Mouse (Mus musculus) limb, embryonic 13.5 days (tissue): ENCODE results near the gene Phldb3. TPM values are rescaled to one million over a fixed set of nuclear protein-coding genes. Genes with fewer than 3 reads are reported as not detected.

Source experiments
- ATAC-seq: fragments of 200-750 bp; cut with Nextera tagmentation; 2 replicates; pipeline ENCODE4 v1.8.0; 2017; ENCODE audit warnings: low read depth, moderate number of reproducible peaks, moderate TSS enrichment; ENCODE audit not compliant: low FRiP score
- H3K27ac ChIP-seq: fragments of 300-500 bp; sonication (generic); 2 replicates; pipeline ENCODE4 v1.5.1; 2015; ENCODE audit warnings: inconsistent platforms, mild to moderate bottlenecking, moderate library complexity
- H3K27me3 ChIP-seq: fragments of 300-500 bp; sonication (generic); 2 replicates; pipeline ENCODE4 v1.6.1; 2015; ENCODE audit warnings: mild to moderate bottlenecking, inconsistent platforms
- H3K36me3 ChIP-seq: fragments of 300-500 bp; sonication (generic); 2 replicates; pipeline ENCODE4 v1.6.1; 2015; ENCODE audit warnings: inconsistent platforms, mild to moderate bottlenecking, moderate library complexity
- H3K4me1 ChIP-seq: fragments of 300-500 bp; sonication (generic); 2 replicates; pipeline ENCODE4 v1.6.1; 2015; ENCODE audit warnings: inconsistent platforms
- H3K4me2 ChIP-seq: fragments of 300-500 bp; sonication (generic); replicated peaks from 2 replicates; pipeline ENCODE4 v1.6.1; 2015; ENCODE audit warnings: inconsistent platforms, mild to moderate bottlenecking, moderate library complexity
- H3K4me3 ChIP-seq: fragments of 300-500 bp; sonication (generic); 2 replicates; pipeline ENCODE4 v1.5.1; 2015; ENCODE audit warnings: moderate library complexity, mild to moderate bottlenecking, inconsistent platforms
- H3K9ac ChIP-seq: fragments of 300-500 bp; sonication (generic); 2 replicates; pipeline ENCODE4 v1.6.1; 2015; ENCODE audit warnings: mild to moderate bottlenecking, inconsistent platforms
- H3K9me3 ChIP-seq: fragments of 300-500 bp; sonication (generic); 2 replicates; pipeline ENCODE4 v1.6.1; 2016; ENCODE audit warnings: inconsistent platforms
- WGBS: fragments of 180-500 bp; shearing (Covaris S2); methylation state at CpG from one replicate; pipeline ENCODE4 v1.1.7; 2015; 5-methylcytosine and 5-hydroxymethylcytosine counted together
- polyA plus RNA-seq: library from polyadenylated mRNA; unstranded; fragments of >200 nt; fragmentation: Nextera tagmentation; extraction: Ambion mirVana; gene quantifications from 2 replicates; pipeline ENCODE4 v1.2.1, GENCODE M21; 2015

The Phldb3 gene
- polyA plus RNA-seq, 1 experiment from 2014 or later: 0.24 TPM

- 86% methylated on average over 6 of the region's 6 CpGs for WGBS
- H3K4me2 ChIP-seq: no peak overlapping the region
Observed at GRCm38 (mm10) chr7:24584876-24585275, 25.7 kb upstream of the Phldb3 start.

GRCm38 (mm10) chr7:24585995-24586394, 24.6 kb upstream of the Phldb3 start:
- peaks cover 32% of the 10 kb centered on the region for H3K27me3 ChIP-seq
- no peak for ATAC-seq
- peaks cover 4% of the 10 kb centered on the region; the same call in 1 of the 2 replicates for H3K4me1 ChIP-seq
- H3K9me3 ChIP-seq: no peaks in the 10 kb centered on the region
- H3K9ac ChIP-seq: no peak overlapping the region
- WGBS: 49% methylated on average over 16 of the region's 16 CpGs
- no peaks in the 10 kb centered on the region for H3K36me3 ChIP-seq
- no peak overlapping the region for H3K27ac ChIP-seq
- no peak overlapping the region for H3K4me2 ChIP-seq
- H3K4me3 ChIP-seq: peak overlapping the region; percentile 16

More at GRCm38 (mm10) chr7:24584876-24585275, 25.7 kb upstream of the Phldb3 start:
- no peak for ATAC-seq
- Histone ChIP-seq H3K4me1 (peaks cover 4% of the 10 kb centered on the region; the same call in 1 of the 2 replicates), H3K36me3 (no peaks in the 10 kb centered on the region), H3K9me3 (no peaks in the 10 kb centered on the region), H3K9ac (no peak overlapping the region), H3K27ac (no peak overlapping the region), H3K27me3 (peaks cover 32% of the 10 kb centered on the region), H3K4me3 (no peak overlapping the region)

GRCm38 (mm10) chr7:24586828-24587227, 23.7 kb upstream of the Phldb3 start:
- peak overlapping the region; percentile 75 for H3K9ac ChIP-seq
- peak overlapping the region; percentile 75 for H3K4me2 ChIP-seq
- no peaks in the 10 kb centered on the region for H3K36me3 ChIP-seq
- no peak overlapping the region for H3K27ac ChIP-seq
- peak overlapping the region; percentile 58 for H3K4me3 ChIP-seq
- H3K9me3 ChIP-seq: no peaks in the 10 kb centered on the region
- peaks cover 32% of the 10 kb centered on the region for H3K27me3 ChIP-seq
- peaks cover 4% of the 10 kb centered on the region; the same call in 1 of the 2 replicates for H3K4me1 ChIP-seq
- WGBS: 9% methylated on average over 8 of the region's 8 CpGs
- peak; percentile 59; the same call in 1 of the 2 replicates for ATAC-seq

GRCm38 (mm10) chr7:24587330-24588105, 23.0 kb upstream of the Phldb3 start, which contains the start of the genes Ethe1 and Zfp575:
Gene Ethe1, plus strand, starts transcription at chr7:24587543.
Gene Zfp575, minus strand, starts transcription at chr7:24587641.
- Histone ChIP-seq H3K9ac (peak within 1 kb of the TSS; percentile 75), H3K27ac (no peak within 1 kb of the TSS), H3K9me3 (no peaks in the 10 kb centered on the region), H3K27me3 (peaks cover 32% of the 10 kb centered on the region), H3K4me3 (peak within 1 kb of the TSS; percentile 58), H3K4me2 (peak within 1 kb of the TSS; percentile 75), H3K4me1 (peaks cover 4% of the 10 kb centered on the region; the same call in 1 of the 2 replicates), H3K36me3 (no peaks in the 10 kb centered on the region)
- 6% methylated on average over 30 of the region's 30 CpGs for WGBS
- ATAC-seq: peak; percentile 78

- 66% methylated on average over 13 of the region's 13 CpGs for WGBS
- Histone ChIP-seq H3K9me3 (no peaks in the 10 kb centered on the region), H3K4me2 (no peak overlapping the region), H3K27ac (no peak overlapping the region), H3K9ac (no peak overlapping the region), H3K4me1 (peaks cover 7% of the 10 kb centered on the region), H3K36me3 (no peaks in the 10 kb centered on the region), H3K27me3 (peaks cover 32% of the 10 kb centered on the region), H3K4me3 (no peak overlapping the region)
- ATAC-seq: no peak
Observed at GRCm38 (mm10) chr7:24588336-24588735, 22.2 kb upstream of the Phldb3 start.

GRCm38 (mm10) chr7:24591735-24592134, 18.8 kb upstream of the Phldb3 start:
- WGBS: 69% methylated on average over 5 of the region's 5 CpGs
- Histone ChIP-seq H3K4me1 (peaks cover 20% of the 10 kb centered on the region), H3K9ac (0 out of 2 replicates have a peak overlapping the region, but pooled peaks have one; percentile 2), H3K36me3 (no peaks in the 10 kb centered on the region), H3K4me3 (no peak overlapping the region), H3K27me3 (peaks cover 10% of the 10 kb centered on the region), H3K27ac (no peak overlapping the region), H3K4me2 (no peak overlapping the region), H3K9me3 (no peaks in the 10 kb centered on the region)
- ATAC-seq: no peak

- Histone ChIP-seq H3K9ac (no peak overlapping the region), H3K4me1 (peaks cover 20% of the 10 kb centered on the region)
- no peak for ATAC-seq
Observed at GRCm38 (mm10) chr7:24592163-24592562, 18.4 kb upstream of the Phldb3 start.

GRCm38 (mm10) chr7:24592781-24593180, 17.8 kb upstream of the Phldb3 start:
- H3K9me3 ChIP-seq: no peaks in the 10 kb centered on the region
- H3K4me2 ChIP-seq: peak overlapping the region; percentile 78; the same call in 1 of the 2 replicates
- ATAC-seq: no peak
- no peak overlapping the region for H3K9ac ChIP-seq
- peaks cover 4% of the 10 kb centered on the region; the same call in 1 of the 2 replicates for H3K27me3 ChIP-seq
- H3K4me3 ChIP-seq: no peak overlapping the region
- no peak overlapping the region for H3K27ac ChIP-seq
- H3K36me3 ChIP-seq: no peaks in the 10 kb centered on the region
- 77% methylated on average over 6 of the region's 6 CpGs for WGBS
- H3K4me1 ChIP-seq: peaks cover 17% of the 10 kb centered on the region

More at GRCm38 (mm10) chr7:24592163-24592562, 18.4 kb upstream of the Phldb3 start:
- no peaks in the 10 kb centered on the region for H3K9me3 ChIP-seq
- no peaks in the 10 kb centered on the region for H3K36me3 ChIP-seq
- 66% methylated on average over 4 of the region's 4 CpGs for WGBS
- H3K4me2 ChIP-seq: no peak overlapping the region
- H3K27me3 ChIP-seq: peaks cover 6% of the 10 kb centered on the region
- H3K27ac ChIP-seq: no peak overlapping the region
- no peak overlapping the region for H3K4me3 ChIP-seq

GRCm38 (mm10) chr7:24593621-24594308, 16.8 kb upstream of the Phldb3 start:
- Histone ChIP-seq H3K27me3 (peaks cover 4% of the 10 kb centered on the region; the same call in 1 of the 2 replicates), H3K36me3 (no peaks in the 10 kb centered on the region), H3K4me2 (peak overlapping the region; percentile 78), H3K27ac (no peak overlapping the region), H3K9me3 (no peaks in the 10 kb centered on the region), H3K4me3 (peak overlapping the region; percentile 75), H3K9ac (peak overlapping the region; percentile 81), H3K4me1 (peaks cover 16% of the 10 kb centered on the region)
- peak; percentile 88 for ATAC-seq
- 2% methylated on average over 39 of the region's 39 CpGs for WGBS

- Histone ChIP-seq H3K4me3 (peak overlapping the region; percentile 75), H3K36me3 (no peaks in the 10 kb centered on the region), H3K27me3 (peaks cover 4% of the 10 kb centered on the region; the same call in 1 of the 2 replicates), H3K27ac (no peak overlapping the region), H3K4me1 (peaks cover 16% of the 10 kb centered on the region), H3K4me2 (peak overlapping the region; percentile 78), H3K9me3 (no peaks in the 10 kb centered on the region), H3K9ac (peak overlapping the region; percentile 81)
- peak; percentile 37 for ATAC-seq
- 2% methylated on average over 13 of the region's 13 CpGs for WGBS
Observed at GRCm38 (mm10) chr7:24594309-24594803, 16.2 kb upstream of the Phldb3 start.

- no peak overlapping the region for H3K4me3 ChIP-seq
- peak overlapping the region; percentile 78; the same call in 1 of the 2 replicates for H3K4me2 ChIP-seq
- H3K9me3 ChIP-seq: no peaks in the 10 kb centered on the region
- H3K27me3 ChIP-seq: peaks cover 4% of the 10 kb centered on the region; the same call in 1 of the 2 replicates
- ATAC-seq: no peak
- no peaks in the 10 kb centered on the region for H3K36me3 ChIP-seq
- no peak overlapping the region for H3K27ac ChIP-seq
- 70% methylated on average over 2 of the region's 2 CpGs for WGBS
- H3K9ac ChIP-seq: no peak overlapping the region
- peaks cover 16% of the 10 kb centered on the region for H3K4me1 ChIP-seq
Observed at GRCm38 (mm10) chr7:24595464-24595863, 15.1 kb upstream of the Phldb3 start.

GRCm38 (mm10) chr7:24598121-24598520, 12.4 kb upstream of the Phldb3 start:
- Histone ChIP-seq H3K9ac (no peak overlapping the region), H3K4me1 (peaks cover 16% of the 10 kb centered on the region)
- ATAC-seq: no peak

More at GRCm38 (mm10) chr7:24598121-24598520, 12.4 kb upstream of the Phldb3 start:
- Histone ChIP-seq H3K4me3 (no peak overlapping the region), H3K9me3 (no peaks in the 10 kb centered on the region), H3K27ac (no peak overlapping the region), H3K36me3 (no peaks in the 10 kb centered on the region), H3K4me2 (no peak overlapping the region), H3K27me3 (peaks cover 4% of the 10 kb centered on the region; the same call in 1 of the 2 replicates)
- 68% methylated on average over 4 of the region's 4 CpGs for WGBS
